Mouse (Mus musculus) neural tube, embryonic 12.5 days (tissue): Measurements from ENCODE around the gene Hivep3. TPM values are rescaled to one million over a fixed set of nuclear protein-coding genes. Genes with fewer than 3 reads are reported as not detected.

Source experiments
- ATAC-seq: fragments of 200-750 bp; cut with Nextera tagmentation; 2 replicates; pipeline ENCODE4 v1.8.0; 2017; ENCODE audit warnings: low read depth, mild to moderate bottlenecking, moderate TSS enrichment, moderate library complexity; ENCODE audit not compliant: low FRiP score
- H3K27ac ChIP-seq: fragments of 300-500 bp; sonication (generic); 2 replicates; pipeline ENCODE4 v1.5.1; 2016
- H3K27me3 ChIP-seq: fragments of 300-500 bp; sonication (generic); replicated peaks from 2 replicates; pipeline ENCODE4 v1.6.1; 2016; ENCODE audit warnings: mild to moderate bottlenecking
- H3K36me3 ChIP-seq: fragments of 300-500 bp; sonication (generic); 2 replicates; pipeline ENCODE4 v1.6.1; 2016; ENCODE audit warnings: mild to moderate bottlenecking
- H3K4me1 ChIP-seq: fragments of 300-500 bp; sonication (generic); 2 replicates; pipeline ENCODE4 v1.6.1; 2016
- H3K4me2 ChIP-seq: fragments of 300-500 bp; sonication (generic); replicated peaks from 2 replicates; pipeline ENCODE4 v1.6.1; 2016; ENCODE audit warnings: mild to moderate bottlenecking
- H3K4me3 ChIP-seq: fragments of 300-500 bp; sonication (generic); 2 replicates; pipeline ENCODE4 v1.5.1; 2016
- H3K9ac ChIP-seq: fragments of 300-500 bp; sonication (generic); 2 replicates; pipeline ENCODE4 v1.6.1; 2016; ENCODE audit warnings: mild to moderate bottlenecking
- H3K9me3 ChIP-seq: fragments of 300-500 bp; sonication (generic); 2 replicates; pipeline ENCODE4 v1.6.1; 2016; ENCODE audit warnings: mild to moderate bottlenecking
- WGBS: fragments of 180-500 bp; shearing (Covaris S2); methylation state at CpG from one replicate; pipeline ENCODE4 v1.1.7; 2016; 5-methylcytosine and 5-hydroxymethylcytosine counted together
- polyA plus RNA-seq: library from polyadenylated mRNA; unstranded; fragments of >200 nt; fragmentation: Nextera tagmentation; extraction: Ambion mirVana; gene quantifications from 2 replicates; pipeline ENCODE4 v1.2.1, GENCODE M21; 2016

Gene Hivep3
- polyA plus RNA-seq, 1 experiment from 2014 or later, result 11.9 TPM

GRCm38 (mm10) chr4:119882401-119882800 is 148.8 kb downstream of the Hivep3 start:
- Histone ChIP-seq H3K4me3 (no peak overlapping the region), H3K4me1 (no peaks in the 10 kb centered on the region), H3K27me3 (no peaks in the 10 kb centered on the region), H3K27ac (no peak overlapping the region), H3K9me3 (no peaks in the 10 kb centered on the region), H3K36me3 (no peaks in the 10 kb centered on the region), H3K4me2 (no peak overlapping the region), H3K9ac (no peak overlapping the region)
- WGBS, result 36% methylated on average over 4 of the region's 4 CpGs
- ATAC-seq, result no peak

- ATAC-seq, result no peak
- 34% methylated on average over 5 of the region's 5 CpGs for WGBS
- Histone ChIP-seq H3K36me3 (no peaks in the 10 kb centered on the region), H3K27me3 (no peaks in the 10 kb centered on the region), H3K4me1 (no peaks in the 10 kb centered on the region), H3K9ac (no peak overlapping the region), H3K4me2 (no peak overlapping the region), H3K4me3 (no peak overlapping the region), H3K9me3 (no peaks in the 10 kb centered on the region), H3K27ac (no peak overlapping the region)
These were observed 149.2 kb downstream of the Hivep3 start for GRCm38 (mm10) chr4:119882814-119883213.

GRCm38 (mm10) chr4:119886621-119887020 is 153.0 kb downstream of the Hivep3 start:
- H3K4me1 ChIP-seq, result 0 out of 2 replicates have a peak, but pooled peaks cover 6% of the 10 kb centered on the region

GRCm38 (mm10) chr4:119887523-119888177 is 154.1 kb downstream of the Hivep3 start:
- no peak for ATAC-seq
- Histone ChIP-seq H3K4me2 (no peak overlapping the region), H3K27ac (no peak overlapping the region), H3K36me3 (no peaks in the 10 kb centered on the region), H3K4me1 (0 out of 2 replicates have a peak, but pooled peaks cover 6% of the 10 kb centered on the region), H3K9ac (no peak overlapping the region), H3K27me3 (no peaks in the 10 kb centered on the region), H3K9me3 (no peaks in the 10 kb centered on the region), H3K4me3 (no peak overlapping the region)
- WGBS, result 66% methylated on average over 6 of the region's 6 CpGs

More at GRCm38 (mm10) chr4:119886621-119887020, 153.0 kb downstream of the Hivep3 start:
- Histone ChIP-seq H3K9ac (no peak overlapping the region), H3K27me3 (no peaks in the 10 kb centered on the region), H3K27ac (no peak overlapping the region), H3K36me3 (no peaks in the 10 kb centered on the region), H3K4me2 (no peak overlapping the region), H3K9me3 (no peaks in the 10 kb centered on the region), H3K4me3 (no peak overlapping the region)
- 66% methylated on average over 3 of the region's 3 CpGs for WGBS
- ATAC-seq, result no peak

GRCm38 (mm10) chr4:119889760-119890159 is 156.2 kb downstream of the Hivep3 start:
- Histone ChIP-seq H3K27ac (no peak overlapping the region), H3K4me1 (0 out of 2 replicates have a peak, but pooled peaks cover 6% of the 10 kb centered on the region), H3K36me3 (no peaks in the 10 kb centered on the region), H3K4me2 (no peak overlapping the region), H3K4me3 (no peak overlapping the region), H3K9ac (no peak overlapping the region), H3K27me3 (no peaks in the 10 kb centered on the region), H3K9me3 (no peaks in the 10 kb centered on the region)
- 81% methylated on average over 5 of the region's 5 CpGs for WGBS
- ATAC-seq, result no peak

- Histone ChIP-seq H3K9me3 (no peaks in the 10 kb centered on the region), H3K4me3 (no peak overlapping the region), H3K27ac (no peak overlapping the region), H3K36me3 (no peaks in the 10 kb centered on the region), H3K4me2 (no peak overlapping the region), H3K4me1 (0 out of 2 replicates have a peak, but pooled peaks cover 6% of the 10 kb centered on the region), H3K9ac (no peak overlapping the region), H3K27me3 (no peaks in the 10 kb centered on the region)
- WGBS, result 51% methylated on average over 5 of the region's 5 CpGs
- ATAC-seq, result no peak
These were observed 159.7 kb downstream of the Hivep3 start for GRCm38 (mm10) chr4:119893255-119893779.

GRCm38 (mm10) chr4:119894797-119895458 is 161.3 kb downstream of the Hivep3 start:
- H3K4me3 ChIP-seq, result no peak overlapping the region
- 76% methylated on average over 13 of the region's 13 CpGs for WGBS
- H3K4me1 ChIP-seq, result no peaks in the 10 kb centered on the region
- H3K4me2 ChIP-seq, result no peak overlapping the region
- no peaks in the 10 kb centered on the region for H3K27me3 ChIP-seq
- ATAC-seq, result no peak
- H3K9ac ChIP-seq, result no peak overlapping the region
- H3K9me3 ChIP-seq, result no peaks in the 10 kb centered on the region
- H3K27ac ChIP-seq, result no peak overlapping the region
- no peaks in the 10 kb centered on the region for H3K36me3 ChIP-seq

GRCm38 (mm10) chr4:119895504-119895903 is 161.9 kb downstream of the Hivep3 start:
- ATAC-seq, result no peak
- 67% methylated on average over 5 of the region's 5 CpGs for WGBS
- no peak overlapping the region for H3K9ac ChIP-seq

GRCm38 (mm10) chr4:119896572-119896971 is 163.0 kb downstream of the Hivep3 start:
- H3K4me3 ChIP-seq, result no peak overlapping the region
- no peak overlapping the region for H3K4me2 ChIP-seq
- H3K27ac ChIP-seq, result no peak overlapping the region
- WGBS, result 74% methylated on average over 3 of the region's 3 CpGs
- no peak overlapping the region for H3K9ac ChIP-seq
- no peaks in the 10 kb centered on the region for H3K9me3 ChIP-seq
- no peaks in the 10 kb centered on the region for H3K36me3 ChIP-seq
- H3K4me1 ChIP-seq, result peaks cover 3% of the 10 kb centered on the region; the same call in 1 of the 2 replicates
- no peak for ATAC-seq
- no peaks in the 10 kb centered on the region for H3K27me3 ChIP-seq

More at GRCm38 (mm10) chr4:119895504-119895903, 161.9 kb downstream of the Hivep3 start:
- Histone ChIP-seq H3K9me3 (no peaks in the 10 kb centered on the region), H3K27me3 (no peaks in the 10 kb centered on the region), H3K4me1 (no peaks in the 10 kb centered on the region), H3K36me3 (no peaks in the 10 kb centered on the region), H3K4me2 (no peak overlapping the region), H3K27ac (no peak overlapping the region), H3K4me3 (no peak overlapping the region)

GRCm38 (mm10) chr4:119897054-119897855 is 163.7 kb downstream of the Hivep3 start:
- Histone ChIP-seq H3K4me1 (peaks cover 3% of the 10 kb centered on the region; the same call in 1 of the 2 replicates), H3K9me3 (no peaks in the 10 kb centered on the region), H3K4me2 (no peak overlapping the region), H3K27ac (no peak overlapping the region), H3K27me3 (no peaks in the 10 kb centered on the region), H3K9ac (no peak overlapping the region), H3K4me3 (no peak overlapping the region), H3K36me3 (no peaks in the 10 kb centered on the region)
- ATAC-seq, result no peak
- WGBS, result 71% methylated on average over 6 of the region's 6 CpGs

GRCm38 (mm10) chr4:119901556-119902491 is 168.2 kb downstream of the Hivep3 start:
- H3K4me2 ChIP-seq, result no peak overlapping the region
- H3K9ac ChIP-seq, result no peak overlapping the region
- no peak overlapping the region for H3K27ac ChIP-seq
- H3K9me3 ChIP-seq, result no peaks in the 10 kb centered on the region
- no peak for ATAC-seq
- H3K4me1 ChIP-seq, result peaks cover 7% of the 10 kb centered on the region
- no peaks in the 10 kb centered on the region for H3K27me3 ChIP-seq
- WGBS, result 58% methylated on average over 16 of the region's 16 CpGs
- H3K4me3 ChIP-seq, result no peak overlapping the region
- no peaks in the 10 kb centered on the region for H3K36me3 ChIP-seq
